Mouse (Mus musculus) myocyte (in vitro differentiated cells): ENCODE results near the gene Pkp1. TPM values are rescaled to one million over a fixed set of nuclear protein-coding genes. Genes with fewer than 3 reads are reported as not detected.

Experiments used
- H3K27me3 ChIP-seq: one replicate; pipeline ENCODE4 v1.6.1; 2011; ENCODE audit not compliant: control insufficient read depth, insufficient read depth, insufficient read length
- H3K36me3 ChIP-seq: one replicate; pipeline ENCODE4 v1.6.1; 2011; ENCODE audit not compliant: control insufficient read depth, insufficient read depth
- H3K4me2 ChIP-seq: one replicate; pipeline ENCODE4 v1.6.1; 2011; ENCODE audit warnings: low read depth, control low read depth
- H3K4me3 ChIP-seq: one replicate; pipeline ENCODE4 v1.5.1; 2011; ENCODE audit warnings: mild to moderate bottlenecking, control low read depth, moderate library complexity
- H3K79me2 ChIP-seq: one replicate; pipeline ENCODE4 v1.6.1; 2011; ENCODE audit not compliant: control insufficient read depth, insufficient read depth
- H3ac ChIP-seq: one replicate; pipeline ENCODE4 v1.6.1; 2011; ENCODE audit not compliant: control insufficient read depth, insufficient read length
- CEBPB ChIP-seq: IDR thresholded peaks from 2 replicates; pipeline ENCODE4 v1.6.1; 2011; ENCODE audit warnings: mild to moderate bottlenecking, moderate library complexity; ENCODE audit not compliant: poor library complexity, insufficient read depth, severe bottlenecking
- E2F4 ChIP-seq: IDR thresholded peaks from one replicate; pipeline ENCODE4 v1.6.1; 2011; ENCODE audit warnings: mild to moderate bottlenecking, control low read depth, moderate library complexity; ENCODE audit not compliant: insufficient read depth
- MAX ChIP-seq: IDR thresholded peaks from one replicate; pipeline ENCODE4 v1.6.1; 2011; ENCODE audit warnings: low read depth, mild to moderate bottlenecking, control low read depth
- MYOD1 ChIP-seq, 3 experiments: IDR thresholded peaks; one replicate each; pipeline ENCODE4 v1.6.1; 2011; ENCODE audit warnings: control low read depth in 2 of 3, low read depth in 2 of 3, mild to moderate bottlenecking in 2 of 3, moderate library complexity in 1 of 3; ENCODE audit not compliant: insufficient read length in 2 of 3, control insufficient read depth in 1 of 3
- MYOG ChIP-seq, 3 experiments: IDR thresholded peaks; one replicate each; pipeline ENCODE4 v1.6.1; 2011; ENCODE audit warnings: control low read depth in 2 of 3, low read depth in 2 of 3, mild to moderate bottlenecking in 2 of 3; ENCODE audit not compliant: insufficient read length in 2 of 3, control insufficient read depth in 1 of 3, insufficient read depth in 1 of 3
- POLR2A ChIP-seq: IDR thresholded peaks from one replicate; pipeline ENCODE4 v1.6.1; 2011; ENCODE audit warnings: low read depth, mild to moderate bottlenecking, control low read depth, moderate library complexity; ENCODE audit not compliant: insufficient read length
- POLR2AphosphoS2 ChIP-seq: IDR thresholded peaks from one replicate; pipeline ENCODE4 v1.6.1; 2011; ENCODE audit warnings: low read depth, control low read depth; ENCODE audit not compliant: insufficient read length
- REST ChIP-seq: IDR thresholded peaks from one replicate; pipeline ENCODE4 v1.6.1; 2011; ENCODE audit warnings: mild to moderate bottlenecking, control low read depth, moderate library complexity; ENCODE audit not compliant: insufficient read depth, insufficient read length
- SRF ChIP-seq: IDR thresholded peaks from one replicate; pipeline ENCODE4 v1.6.1; 2011; ENCODE audit warnings: low read depth; ENCODE audit not compliant: control insufficient read depth, insufficient read length
- TCF12 ChIP-seq: IDR thresholded peaks from one replicate; pipeline ENCODE4 v1.6.1; 2011; ENCODE audit warnings: mild to moderate bottlenecking, control low read depth; ENCODE audit not compliant: poor library complexity, insufficient read depth, severe bottlenecking
- TCF3 ChIP-seq: IDR thresholded peaks from one replicate; pipeline ENCODE4 v1.6.1; 2011; ENCODE audit warnings: low read depth, control low read depth; ENCODE audit not compliant: insufficient read length
- USF1 ChIP-seq: IDR thresholded peaks from one replicate; pipeline ENCODE4 v1.6.1; 2011; ENCODE audit warnings: low read depth, mild to moderate bottlenecking, control low read depth, moderate library complexity
- polyA plus RNA-seq: library from polyadenylated mRNA; unstranded; fragments of >200 nt; fragmentation: generic; extraction: Trizol; gene quantifications from one replicate; pipeline ENCODE4 v1.2.1, GENCODE M21; 2012; ENCODE audit warnings: missing spikeins

The Pkp1 gene
- polyA plus RNA-seq, 1 experiment, result 74.8 TPM

DNA sequence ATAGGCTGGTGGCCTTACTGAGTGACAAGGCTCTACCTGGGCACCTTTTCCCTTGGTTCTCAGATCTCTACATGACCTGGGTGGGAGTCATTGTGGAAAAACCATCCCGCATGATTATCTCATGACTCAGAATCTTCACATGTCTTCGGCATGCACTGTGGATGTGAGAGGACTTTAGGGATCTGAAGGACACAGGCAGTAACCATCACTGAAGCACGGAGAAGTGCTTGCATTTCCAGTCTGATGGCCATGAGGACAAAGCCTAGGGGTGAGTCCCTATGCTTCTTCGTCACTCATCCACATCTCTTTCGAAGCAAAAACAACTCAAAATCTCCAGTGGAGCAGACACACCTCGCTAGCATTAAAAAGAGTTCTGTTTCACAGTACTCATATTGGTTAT is 19.7 kb downstream of the Pkp1 start:
- Histone ChIP-seq H3K4me3 (no peak overlapping the region), H3K27me3 (no peaks in the 10 kb centered on the region), H3K36me3 (peaks cover 24% of the 10 kb centered on the region)

GRCm38 (mm10) chr1:135895367-135895766 is 23.6 kb downstream of the Pkp1 start:
- Histone ChIP-seq H3K36me3 (peaks cover 9% of the 10 kb centered on the region), H3K27me3 (no peaks in the 10 kb centered on the region), H3K4me2 (peak overlapping the region; percentile 53), H3K79me2 (peaks cover 27% of the 10 kb centered on the region), H3K4me3 (no peak overlapping the region), H3ac (no peak overlapping the region)
- TF ChIP-seq POLR2AphosphoS2 (no peak), CEBPB (no peak), MYOG (IDR thresholded peaks at IDR 0.05; ENCODE audit: control insufficient read depth in 1 of 3, insufficient read depth in 1 of 3, insufficient read length in 2 of 3, low read depth in 2 of 3) (peak in 1 of 3 experiments; percentile 64), REST (no peak), POLR2A (peak; percentile 21), MAX (no peak), SRF (no peak), E2F4 (no peak), TCF12 (no peak), TCF3 (no peak), USF1 (no peak), MYOD1 (IDR thresholded peaks at IDR 0.05; ENCODE audit: control insufficient read depth in 1 of 3, insufficient read length in 2 of 3, low read depth in 2 of 3) (peak in 1 of 3 experiments; percentile 34)

More for the DNA sequence above, 19.7 kb downstream of the Pkp1 start:
- no peak overlapping the region for H3ac ChIP-seq
- TF ChIP-seq MYOG (IDR thresholded peaks at IDR 0.05; ENCODE audit: control insufficient read depth in 1 of 3, insufficient read depth in 1 of 3, insufficient read length in 2 of 3, low read depth in 2 of 3), result no peak
- H3K4me2 ChIP-seq, result no peak overlapping the region
- peaks cover 33% of the 10 kb centered on the region for H3K79me2 ChIP-seq

DNA sequence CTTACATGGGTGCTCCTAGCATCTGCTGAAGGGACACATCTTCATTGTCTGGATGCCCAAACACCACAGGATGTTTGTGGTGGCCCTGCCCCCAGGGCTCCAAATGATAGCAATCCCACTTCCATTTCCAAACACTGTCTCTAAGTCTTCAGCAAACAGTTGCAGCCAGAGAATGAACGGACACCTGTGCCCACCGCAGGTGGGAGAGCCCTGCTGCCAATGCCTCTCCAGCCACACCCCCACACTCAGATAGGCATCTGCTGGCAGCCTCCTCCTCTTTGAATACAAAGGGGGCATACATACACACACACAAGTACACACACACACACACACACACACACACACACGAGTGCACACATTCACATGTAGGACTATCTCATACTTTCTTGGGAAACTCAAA is 25.6 kb downstream of the Pkp1 start:
- TF ChIP-seq USF1 (no peak), MYOD1 (IDR thresholded peaks at IDR 0.05; ENCODE audit: control insufficient read depth in 1 of 3, insufficient read length in 2 of 3, low read depth in 2 of 3) (peak in 2 of 3 experiments; percentile 62 to 86), E2F4 (no peak), TCF3 (peak; percentile 50), MYOG (IDR thresholded peaks at IDR 0.05; ENCODE audit: control insufficient read depth in 1 of 3, insufficient read depth in 1 of 3, insufficient read length in 2 of 3, low read depth in 2 of 3) (peak in 2 of 3 experiments; percentile 53 to 88), MAX (no peak)
- Histone ChIP-seq H3ac (no peak overlapping the region), H3K36me3 (peaks cover 13% of the 10 kb centered on the region), H3K79me2 (peaks cover 27% of the 10 kb centered on the region), H3K4me2 (peak overlapping the region; percentile 39), H3K27me3 (no peaks in the 10 kb centered on the region), H3K4me3 (no peak overlapping the region)

- H3K36me3 ChIP-seq, result peaks cover 19% of the 10 kb centered on the region
- H3K4me2 ChIP-seq, result peak overlapping the region; percentile 36
- H3ac ChIP-seq, result no peak overlapping the region
- H3K27me3 ChIP-seq, result no peaks in the 10 kb centered on the region
- no peak overlapping the region for H3K4me3 ChIP-seq
- no peak for TF ChIP-seq MAX
- TF ChIP-seq REST, result no peak
- TF ChIP-seq MYOD1 (IDR thresholded peaks at IDR 0.05; ENCODE audit: control insufficient read depth in 1 of 3, insufficient read length in 2 of 3, low read depth in 2 of 3), result no peak
- TF ChIP-seq E2F4, result no peak
- no peak for TF ChIP-seq TCF3
- no peak for TF ChIP-seq SRF
- TF ChIP-seq TCF12, result no peak
- no peak for TF ChIP-seq POLR2AphosphoS2
- no peak for TF ChIP-seq USF1
- TF ChIP-seq CEBPB, result no peak
- TF ChIP-seq POLR2A, result no peak
- TF ChIP-seq MYOG (IDR thresholded peaks at IDR 0.05; ENCODE audit: control insufficient read depth in 1 of 3, insufficient read depth in 1 of 3, insufficient read length in 2 of 3, low read depth in 2 of 3), result no peak
- H3K79me2 ChIP-seq, result peaks cover 23% of the 10 kb centered on the region
Measured at GRCm38 (mm10) chr1:135892764-135893163, 26.2 kb downstream of the Pkp1 start.

DNA sequence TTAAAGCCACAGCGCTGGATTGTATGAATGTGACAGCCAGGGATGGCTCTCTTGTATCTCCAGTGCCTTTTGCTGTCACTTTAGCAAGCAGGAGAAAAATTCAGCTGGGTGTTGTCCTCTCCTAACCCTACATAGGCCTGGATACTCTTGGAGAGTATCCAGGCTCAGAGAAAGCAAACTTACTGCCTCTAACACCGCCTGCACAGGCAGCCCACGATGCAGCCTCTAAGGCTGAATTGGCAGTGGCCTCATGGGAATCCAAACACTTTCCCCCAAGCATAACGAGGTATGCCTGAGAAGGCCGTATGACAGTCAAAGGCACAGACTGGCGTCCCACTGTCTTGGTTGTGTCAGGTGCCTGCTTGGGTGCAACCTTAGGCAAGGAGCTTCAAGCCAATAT is 26.8 kb downstream of the Pkp1 start:
- TF ChIP-seq MAX, result no peak
- TF ChIP-seq POLR2A, result no peak
- no peak for TF ChIP-seq USF1
- TF ChIP-seq MYOD1 (IDR thresholded peaks at IDR 0.05; ENCODE audit: control insufficient read depth in 1 of 3, insufficient read length in 2 of 3, low read depth in 2 of 3), result no peak
- no peak for TF ChIP-seq TCF12
- no peak for TF ChIP-seq MYOG (IDR thresholded peaks at IDR 0.05; ENCODE audit: control insufficient read depth in 1 of 3, insufficient read depth in 1 of 3, insufficient read length in 2 of 3, low read depth in 2 of 3)
- no peak for TF ChIP-seq E2F4
- Histone ChIP-seq H3K4me3 (no peak overlapping the region), H3K79me2 (peaks cover 18% of the 10 kb centered on the region), H3K36me3 (peaks cover 21% of the 10 kb centered on the region), H3ac (no peak overlapping the region), H3K4me2 (no peak overlapping the region), H3K27me3 (no peaks in the 10 kb centered on the region)
